Mouse (Mus musculus) gastrocnemius, postnatal 36 days (tissue): ENCODE measurements around the gene Rcvrn. TPM values are rescaled to one million over a fixed set of nuclear protein-coding genes. Genes with fewer than 3 reads are reported as not detected.

Source experiments
- DNase-seq, 2 experiments: peaks; one replicate each; pipeline ENCODE4 v3.0.0; 2022
- intact Hi-C: fragments of 180-260 bp; cut with DNase I; formaldehyde crosslinking; loops from one replicate; pipeline ENCODE4 v1.15.1; 2025
- total RNA-seq, 2 experiments: library from RNA; stranded (reverse); gene quantifications; 2 replicates each; pipeline ENCODE4 v1.2.3; 2021

The Rcvrn gene
- total RNA-seq, 2 experiments from 2014 or later, result not detected

GRCm38 (mm10) chr11:67738345-67738744 is 43.2 kb downstream of the Rcvrn start:
- no peak for DNase-seq
- intact Hi-C loops, result no loop called here

- intact Hi-C loops, result no loop called here
- DNase-seq, result no peak
Measured at GRCm38 (mm10) chr11:67738846-67739490, 43.8 kb downstream of the Rcvrn start.

GRCm38 (mm10) chr11:67741569-67741968 is 46.4 kb downstream of the Rcvrn start:
- no peak for DNase-seq
- intact Hi-C loops, result no loop called here

Other genes with a start within 250 kb of the Rcvrn start
- gene Gas7, start 239.9 kb upstream of the Rcvrn start, total RNA-seq, result 10 to 100 TPM in 1 of 2 experiments, 1 to 10 TPM in 1; 6.9 to 10.2 TPM
- under 1 TPM; 0.13 to 0.37 TPM for gene Glp2r, start 75.8 kb downstream of the Rcvrn start, total RNA-seq
- not detected for gene Gsg1l2, start 79.3 kb downstream of the Rcvrn start, total RNA-seq
- gene Dhrs7c, start 102.9 kb downstream of the Rcvrn start, total RNA-seq, result 100 to 1,000 TPM; 353 to 437 TPM
- under 1 TPM; 0.64 to 0.74 TPM for gene Usp43, start 226.8 kb downstream of the Rcvrn start, total RNA-seq